Mouse (Mus musculus) olfactory bulb, adult 2 months (tissue): Measurements from ENCODE around the gene Kif13a.

Source experiments
- CTCF ChIP-seq: fragments of 200-500 bp; IDR thresholded peaks from 2 replicates; pipeline ENCODE4 v1.5.1; 2012; ENCODE audit warnings: low read depth, mild to moderate bottlenecking, low read length, moderate library complexity; ENCODE audit not compliant: insufficient read depth
- POLR2A ChIP-seq: fragments of 200-500 bp; IDR thresholded peaks from 2 replicates; pipeline ENCODE4 v1.6.1; 2012; ENCODE audit warnings: mild to moderate bottlenecking, low read depth, low read length, moderate library complexity; ENCODE audit not compliant: insufficient read depth

DNA sequence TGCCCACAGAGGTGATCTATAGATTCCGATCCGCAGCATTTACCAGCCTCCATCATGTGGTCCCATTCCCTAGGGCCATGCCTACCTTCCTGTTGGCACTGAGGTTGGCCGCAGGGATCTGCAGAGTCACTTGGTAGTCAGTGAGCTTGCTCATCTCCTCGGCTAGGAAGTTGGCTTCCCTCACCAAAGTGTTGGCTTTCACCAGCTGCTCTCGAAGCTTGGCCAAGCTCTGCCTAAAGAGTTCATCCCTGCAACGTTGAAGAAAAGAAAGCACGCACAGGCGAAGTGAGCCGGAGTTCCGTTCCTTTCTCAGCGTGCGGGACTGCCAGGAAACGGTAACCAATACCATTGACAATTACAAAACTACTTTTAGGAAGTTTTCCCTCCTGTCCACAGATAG is 128.5 kb downstream of the Kif13a start:
- TF ChIP-seq CTCF (no peak), POLR2A (no peak)
